Mouse (Mus musculus) frontal cortex, postnatal 36 days (tissue): ENCODE results near the gene Knl1.
"Not testable (repeated sequence)": the region's sequence is repeated elsewhere in the genome, so short reads cannot be mapped to it uniquely, and the experiment has no call there.

Experiments used
- DNase-seq, 2 experiments: peaks; one replicate each; pipeline ENCODE4 v3.0.0; 2022; ENCODE audit warnings: low spot score in 2 of 2

Gene Knl1

GRCm38 (mm10) chr2:119046649-119047611, at the start of gene Knl1:
Gene Knl1 (plus strand): TSS chr2:119047119.
- DNase-seq: peak; percentile 99

- DNase-seq: no peak
These were observed 48.6 kb upstream of the Knl1 start for GRCm38 (mm10) chr2:118998115-118998866.

- DNase-seq: no peak
These were observed 47.8 kb upstream of the Knl1 start for GRCm38 (mm10) chr2:118999025-118999639.

GRCm38 (mm10) chr2:119006886-119007285, 40.0 kb upstream of the Knl1 start:
- DNase-seq: no peak

- DNase-seq: no peak
These were observed 37.5 kb upstream of the Knl1 start for GRCm38 (mm10) chr2:119009376-119009775.

- DNase-seq: no peak
These were observed 31.9 kb upstream of the Knl1 start for GRCm38 (mm10) chr2:119014989-119015388.

- no peak for DNase-seq
These were observed 31.2 kb upstream of the Knl1 start for GRCm38 (mm10) chr2:119015604-119016180.

- not testable (repeated sequence) for DNase-seq
These were observed 30.6 kb upstream of the Knl1 start for GRCm38 (mm10) chr2:119016312-119016711.

- DNase-seq: no peak
These were observed 29.3 kb upstream of the Knl1 start for GRCm38 (mm10) chr2:119017647-119018046.

GRCm38 (mm10) chr2:119018391-119019122, 28.4 kb upstream of the Knl1 start:
- no peak for DNase-seq

- DNase-seq: no peak
These were observed 27.8 kb upstream of the Knl1 start for GRCm38 (mm10) chr2:119019131-119019530.

GRCm38 (mm10) chr2:119019538-119019937, 27.4 kb upstream of the Knl1 start:
- no peak for DNase-seq

- no peak for DNase-seq
These were observed 23.7 kb upstream of the Knl1 start for GRCm38 (mm10) chr2:119023154-119023660.

GRCm38 (mm10) chr2:119024536-119025238, 22.2 kb upstream of the Knl1 start:
- DNase-seq: no peak

- DNase-seq: no peak
These were observed 21.7 kb upstream of the Knl1 start for GRCm38 (mm10) chr2:119025239-119025616.

- DNase-seq: no peak
These were observed 20.0 kb upstream of the Knl1 start for GRCm38 (mm10) chr2:119026951-119027350.

- peak; percentile 89 to 99 for DNase-seq
These were observed 17.9 kb upstream of the Knl1 start, which contains the start of gene Ccdc32 for GRCm38 (mm10) chr2:119028941-119029551. Gene Ccdc32 (minus strand): TSS chr2:119029393.

- no peak for DNase-seq
These were observed 14.7 kb upstream of the Knl1 start for GRCm38 (mm10) chr2:119032191-119032590.

- peak; percentile 91 to 96 for DNase-seq
These were observed 12.1 kb upstream of the Knl1 start, which contains the start of gene Rpusd2 for GRCm38 (mm10) chr2:119034656-119035396. Gene Rpusd2 (plus strand): TSS chr2:119034790.
